Mouse (Mus musculus): ENCODE measurements around the gene Olfr279.

- no peak for TF ChIP-seq GATA1 (IDR thresholded peaks at IDR 0.05; ENCODE audit: borderline replicate concordance, low read length)
- no peak for TF ChIP-seq FLI1 (IDR thresholded peaks at IDR 0.05; ENCODE audit: low read length)
Observed at GRCm38 (mm10) chr15:98533881-98534627, 41.9 kb downstream of the Olfr279 start, which contains the start of gene Kansl2.
